Mouse (Mus musculus): Measurements from ENCODE around the gene Clk3.

DNA sequence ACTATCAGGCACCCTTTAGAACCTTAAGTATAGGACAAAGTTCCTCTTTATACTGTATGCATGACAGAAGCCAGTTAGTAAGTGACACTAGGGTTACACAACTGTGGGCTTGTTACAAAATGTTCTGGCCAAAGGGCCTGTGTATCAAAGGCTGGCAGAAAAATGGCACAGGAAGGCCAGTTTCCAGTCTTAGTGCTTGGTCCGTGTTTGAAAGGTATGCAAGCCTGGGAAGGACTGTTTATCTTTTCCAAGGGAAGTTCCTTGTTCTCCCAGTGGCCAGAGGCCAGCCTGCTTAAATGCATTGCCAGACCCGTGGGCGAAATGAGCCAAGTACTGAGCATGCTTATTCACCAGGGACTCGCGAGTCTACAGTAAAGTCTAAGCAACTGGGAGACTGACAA, 42.3 kb downstream of the Clk3 start:
- TF ChIP-seq CTCF (IDR thresholded peaks at IDR 0.05; ENCODE audit: low read depth), result no peak
- no peak for TF ChIP-seq EP300 (IDR thresholded peaks at IDR 0.05; ENCODE audit: low read depth)
